Mouse (Mus musculus): ENCODE data around the gene Dnmt3a. TPM values are rescaled to one million over a fixed set of nuclear protein-coding genes. Genes with fewer than 3 reads are reported as not detected.

The Dnmt3a gene
- total and polyA plus RNA-seq, 3 experiments, result 15.5 to 61.5 (median 23.4) TPM

GRCm38 (mm10) chr12:3787541-3787940 lies 18.3 kb upstream of the Dnmt3a start:
- no peak overlapping the region for H3K9ac ChIP-seq (ENCODE audit: insufficient read depth, low read depth)
- dilution Hi-C loops (cut with MboI; ENCODE audit: extremely low pct_ligation_motif_present, extremely low pct_unique_long_range_greater_than_20kb, low sequenced_read_pairs) (no loop called here), in situ Hi-C loops (cut with MboI; ENCODE audit: low pct_ligation_motif_present, low pct_unique_long_range_greater_than_20kb, low sequenced_read_pairs) (no loop called here)
- no peaks in the 10 kb centered on the region for H3K36me3 ChIP-seq (replicated peaks in 1 of 2; ENCODE audit: control insufficient read depth in 1 of 2, insufficient read depth in 1 of 2, low read length in 1 of 2)
- no peaks in the 10 kb centered on the region for H3K27me3 ChIP-seq (replicated peaks)
- no peak for DNase-seq (ENCODE audit: extremely low read depth)
- no peaks in the 10 kb centered on the region for H3K79me2 ChIP-seq (replicated peaks; ENCODE audit: control insufficient read depth, extremely low read depth, insufficient read depth, poor library complexity, severe bottlenecking)
- peaks cover 13 to 51% of the 10 kb centered on the region in 2 experiments for H3K4me1 ChIP-seq (ENCODE audit: control insufficient read depth in 1 of 2, insufficient read depth in 2 of 2)
- TF ChIP-seq NELFE (IDR thresholded peaks at IDR 0.05; ENCODE audit: low read depth, low read length) (no peak), JUND (conservative IDR thresholded peaks at IDR 0.05; ENCODE audit: low read depth, low read length) (no peak), HCFC1 (IDR thresholded peaks at IDR 0.05; ENCODE audit: low read depth, low read length) (no peak), EP300 (IDR thresholded peaks at IDR 0.05; ENCODE audit: low read length) (no peak), MXI1 (IDR thresholded peaks at IDR 0.05; ENCODE audit: low read depth, low read length) (no peak), PAX5 (IDR thresholded peaks at IDR 0.05; ENCODE audit: low read length) (no peak), MEF2A (IDR thresholded peaks at IDR 0.05; ENCODE audit: borderline replicate concordance, low read depth, low read length) (no peak), IRF4 (IDR thresholded peaks at IDR 0.05; ENCODE audit: low read depth, low read length) (no peak), POLR2AphosphoS2 (IDR thresholded peaks at IDR 0.05; ENCODE audit: low read depth, low read length) (no peak), CHD2 (IDR thresholded peaks at IDR 0.05; ENCODE audit: low read length) (no peak), NRF1 (IDR thresholded peaks at IDR 0.05; ENCODE audit: low read depth, low read length) (no peak), ELF1 (IDR thresholded peaks at IDR 0.05; ENCODE audit: low read depth, low read length) (no peak), USF2 (conservative IDR thresholded peaks at IDR 0.05; ENCODE audit: low read depth, low read length) (no peak), E2F4 (IDR thresholded peaks at IDR 0.05; ENCODE audit: insufficient replicate concordance, low read depth, low read length) (no peak), KAT2A (IDR thresholded peaks at IDR 0.05; ENCODE audit: insufficient replicate concordance, low read length) (no peak), ETS1 (conservative IDR thresholded peaks at IDR 0.05; ENCODE audit: low read depth, low read length) (no peak), TBP (conservative IDR thresholded peaks at IDR 0.05; ENCODE audit: low read depth, low read length) (no peak)
- no peak overlapping the region for H3K4me2 ChIP-seq (ENCODE audit: insufficient read depth, low read depth, poor library complexity, severe bottlenecking)
- H3K9me3 ChIP-seq (replicated peaks; ENCODE audit: low read length), result no peaks in the 10 kb centered on the region
- no peak overlapping the region for H3K27ac ChIP-seq (ENCODE audit: insufficient read depth, low read depth)
- H3K4me3 ChIP-seq (replicated peaks in 1 of 3; ENCODE audit: low read depth in 2 of 3, low read length in 2 of 3, poor library complexity in 1 of 3), result no peak overlapping the region

DNA sequence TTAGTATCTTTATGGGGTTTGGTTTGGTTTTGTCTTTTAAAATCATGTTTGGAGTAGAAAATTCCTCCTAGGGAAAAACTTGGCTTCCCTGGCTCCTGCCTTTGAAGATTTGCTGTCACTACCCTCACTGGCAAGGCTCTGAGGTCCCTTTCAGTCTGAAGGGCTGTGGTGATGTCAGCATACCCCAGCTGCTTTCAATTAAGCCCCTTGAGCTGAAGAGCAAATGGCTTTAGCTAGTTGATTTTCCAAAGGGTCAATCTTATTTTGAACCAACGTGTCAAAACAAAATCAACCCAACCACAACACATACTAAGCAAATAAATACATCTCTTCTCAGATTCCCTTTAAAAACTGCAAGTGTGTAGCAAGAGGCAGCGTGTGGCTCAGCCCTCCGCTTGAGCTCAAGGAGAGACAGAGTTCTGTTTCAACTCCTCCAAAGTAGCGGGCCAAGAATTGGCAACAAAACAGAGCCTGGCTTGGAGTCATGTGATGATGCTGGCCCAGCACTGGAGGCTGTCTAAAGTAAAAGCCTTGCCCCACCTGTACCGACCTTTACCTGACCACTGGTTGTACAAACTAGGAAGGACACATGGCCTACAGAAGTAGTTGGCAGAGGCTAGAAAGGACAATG lies 17.3 kb upstream of the Dnmt3a start:
- H3K4me2 ChIP-seq (ENCODE audit: insufficient read depth, low read depth, poor library complexity, severe bottlenecking), result no peak overlapping the region

More for the DNA sequence above, 17.3 kb upstream of the Dnmt3a start:
- Histone ChIP-seq H3K27me3 (replicated peaks) (peaks cover under 1% of the 10 kb centered on the region), H3K9ac (ENCODE audit: insufficient read depth, low read depth) (no peak overlapping the region), H3K4me1 (ENCODE audit: control insufficient read depth in 1 of 2, insufficient read depth in 2 of 2) (peaks cover 13 to 47% of the 10 kb centered on the region in 2 experiments), H3K4me3 (replicated peaks in 1 of 3; ENCODE audit: low read depth in 2 of 3, low read length in 2 of 3, poor library complexity in 1 of 3) (no peak overlapping the region), H3K27ac (ENCODE audit: insufficient read depth, low read depth) (no peak overlapping the region), H3K79me2 (replicated peaks; ENCODE audit: control insufficient read depth, extremely low read depth, insufficient read depth, poor library complexity, severe bottlenecking) (no peaks in the 10 kb centered on the region), H3K9me3 (replicated peaks; ENCODE audit: low read length) (no peaks in the 10 kb centered on the region), H3K36me3 (replicated peaks in 1 of 2; ENCODE audit: control insufficient read depth in 1 of 2, insufficient read depth in 1 of 2, low read length in 1 of 2) (no peaks in the 10 kb centered on the region)
- in situ Hi-C loops (cut with MboI; ENCODE audit: low pct_ligation_motif_present, low pct_unique_long_range_greater_than_20kb, low sequenced_read_pairs) (no loop called here), dilution Hi-C loops (cut with MboI; ENCODE audit: extremely low pct_ligation_motif_present, extremely low pct_unique_long_range_greater_than_20kb, low sequenced_read_pairs) (no loop called here)
- no peak for DNase-seq (ENCODE audit: extremely low read depth)
- TF ChIP-seq NRF1 (IDR thresholded peaks at IDR 0.05; ENCODE audit: low read depth, low read length) (no peak), USF1 (IDR thresholded peaks at IDR 0.05; ENCODE audit: low read depth, low read length) (no peak), BHLHE40 (IDR thresholded peaks at IDR 0.05; ENCODE audit: low read depth, low read length) (no peak)

Measured in CH12.LX (cell line).